Mouse (Mus musculus) kidney, postnatal 0 days (tissue): ENCODE data around the gene ccdc198. TPM values are rescaled to one million over a fixed set of nuclear protein-coding genes. Genes with fewer than 3 reads are reported as not detected.

Experiments
- ATAC-seq: fragments of 200-750 bp; cut with Nextera tagmentation; replicated peaks from 2 replicates; pipeline ENCODE4 v1.8.0; 2017; ENCODE audit warnings: low read depth, moderate number of reproducible peaks, moderate TSS enrichment, moderate library complexity; ENCODE audit not compliant: low FRiP score
- DNase-seq: peaks from one replicate; pipeline ENCODE4 v3.0.0-alpha.2; 2016; ENCODE audit warnings: low spot score
- H3K27ac ChIP-seq: fragments of 300-500 bp; sonication (generic); 2 replicates; pipeline ENCODE4 v1.5.1; 2014; ENCODE audit warnings: mild to moderate bottlenecking
- H3K27me3 ChIP-seq: fragments of 300-500 bp; sonication (generic); 2 replicates; pipeline ENCODE4 v1.6.1; 2014; ENCODE audit warnings: low read length, mixed read lengths; ENCODE audit not compliant: insufficient read depth
- H3K36me3 ChIP-seq: fragments of 300-500 bp; sonication (generic); 2 replicates; pipeline ENCODE4 v1.6.1; 2014; ENCODE audit warnings: low read length, mixed read lengths; ENCODE audit not compliant: insufficient read depth
- H3K4me1 ChIP-seq: fragments of 300-500 bp; sonication (generic); replicated peaks from 2 replicates; pipeline ENCODE4 v1.6.1; 2014; ENCODE audit warnings: antibody characterized with exemption, low read length, mixed read lengths; ENCODE audit not compliant: insufficient read depth
- H3K4me2 ChIP-seq: fragments of 300-500 bp; sonication (generic); 2 replicates; pipeline ENCODE4 v1.6.1; 2014; ENCODE audit warnings: mild to moderate bottlenecking, low read length, moderate library complexity, mixed read lengths
- H3K4me3 ChIP-seq: fragments of 300-500 bp; sonication (generic); replicated peaks from 2 replicates; pipeline ENCODE4 v1.5.1; 2014; ENCODE audit warnings: low read depth, low read length
- H3K9ac ChIP-seq: fragments of 300-500 bp; sonication (generic); 2 replicates; pipeline ENCODE4 v1.6.1; 2014; ENCODE audit warnings: low read depth, low read length
- H3K9me3 ChIP-seq: fragments of 300-500 bp; sonication (generic); replicated peaks from 2 replicates; pipeline ENCODE4 v1.6.1; 2016; ENCODE audit warnings: low read length, inconsistent platforms, mixed read lengths
- CTCF ChIP-seq: IDR thresholded peaks from 2 replicates; pipeline ENCODE4 v1.5.1; 2016; ENCODE audit warnings: antibody characterized with exemption, low read depth, mild to moderate bottlenecking, moderate library complexity
- WGBS: fragments of 180-500 bp; shearing (Covaris S2); extraction: QIAGEN DNeasy Blood & Tissue Kit; methylation state at CpG from one replicate; pipeline ENCODE4 v1.1.7; 2014; 5-methylcytosine and 5-hydroxymethylcytosine counted together
- polyA plus RNA-seq: library from polyadenylated mRNA; unstranded; fragments of >200 nt; fragmentation: Nextera tagmentation; extraction: Ambion mirVana; gene quantifications from 2 replicates; pipeline ENCODE4 v1.2.1, GENCODE M21; 2015

Gene ccdc198
- polyA plus RNA-seq, 1 experiment from 2014 or later: 235 TPM

- DNase-seq (peak; percentile 99), ATAC-seq (peak; percentile 94)
- H3K9ac ChIP-seq: peak within 1 kb of the TSS; percentile 94
- H3K36me3 ChIP-seq: no peaks in the 10 kb centered on the region
- H3K4me3 ChIP-seq: peak within 1 kb of the TSS; percentile 91
- H3K27me3 ChIP-seq: no peaks in the 10 kb centered on the region
- peak within 1 kb of the TSS; percentile 87 for H3K27ac ChIP-seq
- TF ChIP-seq CTCF: no peak
- WGBS: under 1% methylated on average over 76 of the region's 86 CpGs
- peak within 1 kb of the TSS; percentile 93 for H3K4me2 ChIP-seq
- no peaks in the 10 kb centered on the region for H3K9me3 ChIP-seq
- H3K4me1 ChIP-seq: peaks cover 5% of the 10 kb centered on the region; the same call in 1 of the 2 replicates
Measured at GRCm38 (mm10) chr14:49171867-49172581, 73.2 kb downstream of the ccdc198 start, which contains the start of gene Naa30. Naa30 (plus strand) TSS chr14:49172226.

GRCm38 (mm10) chr14:49171286-49171685 lies 74.0 kb downstream of the ccdc198 start:
- Histone ChIP-seq H3K36me3 (no peaks in the 10 kb centered on the region), H3K4me3 (peak overlapping the region; percentile 91), H3K27me3 (no peaks in the 10 kb centered on the region), H3K9ac (no peak overlapping the region), H3K4me2 (peak overlapping the region; percentile 66), H3K27ac (peak overlapping the region; percentile 80), H3K9me3 (no peaks in the 10 kb centered on the region), H3K4me1 (peaks cover 5% of the 10 kb centered on the region; the same call in 1 of the 2 replicates)
- peak; percentile 22 for ATAC-seq
- 30% methylated on average over 8 of the region's 8 CpGs for WGBS
- peak; percentile 19 for DNase-seq
- TF ChIP-seq CTCF: no peak

Other genes starting within 250 kb of the ccdc198 start
- gene Ap5m1, start 179.4 kb downstream of the ccdc198 start, polyA plus RNA-seq: 28.0 and 28.4 TPM in 2 replicates
- gene Exoc5, start 178.8 kb downstream of the ccdc198 start, polyA plus RNA-seq: 29.3 and 33.5 TPM in 2 replicates
- gene Naa30, start 73.2 kb downstream of the ccdc198 start, polyA plus RNA-seq: 8.2 and 10.2 TPM in 2 replicates